Mouse (Mus musculus): ENCODE measurements around the gene Sf3a1.
"Not testable (repeated sequence)": the region's sequence is repeated elsewhere in the genome, so short reads cannot be mapped to it uniquely, and the experiment has no call there.

Sf3a1 gene

GRCm38 (mm10) chr11:4159808-4160708 lies at the start of gene Sf3a1, which contains the start of gene Ccdc157:
TSS of gene Sf3a1 (plus strand) at chr11:4160350.
TSS of gene Ccdc157 (minus strand) at chr11:4160293.
- peak; percentile 85 for DNase-seq (ENCODE audit: low spot score)

DNA sequence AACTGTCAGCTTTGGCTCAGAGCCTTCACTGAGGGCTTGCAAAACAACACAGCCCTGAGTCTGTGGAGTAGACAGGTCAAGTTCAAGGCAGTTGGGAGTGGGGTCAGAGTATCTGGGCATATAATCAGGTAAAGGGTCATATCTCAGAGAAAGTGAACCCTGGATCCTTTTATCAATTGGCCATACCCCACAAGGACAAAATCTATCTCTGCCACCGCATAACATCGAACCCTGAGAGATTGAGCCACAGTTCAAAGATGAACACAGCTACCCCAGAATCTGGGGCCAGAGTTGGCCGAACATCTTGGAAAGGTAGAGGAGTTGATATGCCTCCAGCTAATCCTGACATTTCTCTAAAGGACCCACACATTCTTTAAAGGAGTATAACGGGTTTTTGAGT lies 48.1 kb upstream of the Sf3a1 start:
- no peak for DNase-seq (ENCODE audit: low spot score)

- DNase-seq (ENCODE audit: low spot score) = no peak
Observed at GRCm38 (mm10) chr11:4112861-4113260, 47.3 kb upstream of the Sf3a1 start.

DNA sequence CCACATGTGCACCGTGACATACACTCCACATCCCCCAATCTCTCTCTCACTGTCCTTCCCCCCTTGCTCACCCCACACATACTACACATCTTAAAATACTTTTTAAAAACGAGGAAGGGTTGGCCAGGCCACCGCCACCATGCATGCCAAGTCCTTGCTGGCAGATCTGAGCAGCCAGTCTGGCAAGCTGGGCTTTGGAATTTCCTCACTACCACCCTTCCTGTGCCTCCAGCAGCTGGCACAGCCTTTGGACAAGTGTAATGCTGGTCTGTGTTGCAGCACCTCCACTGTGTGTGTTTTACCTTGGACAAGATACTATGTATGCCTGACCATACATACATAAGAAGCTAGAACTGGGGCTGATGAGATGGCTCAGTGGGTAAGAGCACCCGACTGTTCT lies 46.7 kb upstream of the Sf3a1 start:
- DNase-seq (ENCODE audit: low spot score) = no peak

GRCm38 (mm10) chr11:4113970-4114369 lies 46.2 kb upstream of the Sf3a1 start:
- DNase-seq (ENCODE audit: low spot score) = no peak

GRCm38 (mm10) chr11:4114541-4114940 lies 45.6 kb upstream of the Sf3a1 start:
- not testable (repeated sequence) for DNase-seq (ENCODE audit: low spot score)

DNA sequence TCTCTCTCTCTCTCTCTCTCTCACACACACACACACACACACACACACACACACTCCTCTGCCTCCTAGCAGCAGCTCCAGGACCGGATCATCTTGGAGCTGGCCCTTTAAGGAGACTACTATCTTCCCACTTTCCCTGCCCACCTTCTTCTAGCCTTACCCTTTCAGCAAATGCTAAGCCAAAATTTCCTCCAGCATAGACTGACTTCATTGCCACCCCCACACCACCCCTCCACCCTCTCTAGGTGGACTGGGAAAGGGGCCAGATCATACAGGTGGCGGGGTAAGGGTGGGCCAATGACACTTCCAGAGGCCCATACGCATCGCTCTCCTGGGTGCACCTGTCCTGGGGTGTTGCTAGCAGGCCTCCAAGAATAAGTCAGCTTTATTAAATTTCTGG lies 44.7 kb upstream of the Sf3a1 start:
- DNase-seq (ENCODE audit: low spot score) = no peak

DNA sequence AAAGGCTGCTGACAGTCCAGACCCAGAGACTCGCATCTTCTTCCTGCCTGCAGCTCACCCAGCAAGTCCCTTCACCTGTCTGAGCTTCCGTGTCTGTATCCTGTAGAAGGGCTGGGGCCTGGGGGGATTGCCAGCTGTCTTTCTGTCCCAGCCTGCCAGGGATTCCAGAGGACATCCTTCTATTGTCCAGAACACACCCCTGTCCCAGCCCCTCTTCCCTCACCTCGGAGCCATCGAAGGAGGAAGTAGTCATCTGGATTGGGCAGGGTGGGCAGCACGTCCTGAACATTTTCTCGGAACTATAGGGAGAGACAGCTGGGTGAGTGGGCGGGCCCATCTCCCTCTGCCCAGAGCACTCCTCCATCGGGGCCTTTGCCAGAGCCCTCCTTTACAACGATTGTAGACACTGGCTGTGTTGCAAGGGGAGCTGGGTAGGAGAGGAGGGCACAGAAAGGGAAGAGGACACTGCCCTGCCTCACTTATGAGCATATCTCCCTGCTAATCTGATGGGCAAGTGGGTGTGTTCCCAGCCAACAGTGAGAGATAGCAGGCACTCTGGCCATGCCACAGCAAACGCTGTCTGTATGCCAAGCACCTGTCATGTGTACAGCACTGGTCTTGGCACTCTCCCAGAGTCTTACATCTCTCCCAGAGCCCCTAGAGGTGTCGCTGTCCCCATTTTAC lies 43.5 kb upstream of the Sf3a1 start:
- DNase-seq (ENCODE audit: low spot score) = no peak

- no peak for DNase-seq (ENCODE audit: low spot score)
Observed at GRCm38 (mm10) chr11:4117372-4118071, 42.6 kb upstream of the Sf3a1 start.

- peak; percentile 53 for DNase-seq (ENCODE audit: low spot score)
Observed at GRCm38 (mm10) chr11:4118081-4118921, 41.8 kb upstream of the Sf3a1 start.

DNA sequence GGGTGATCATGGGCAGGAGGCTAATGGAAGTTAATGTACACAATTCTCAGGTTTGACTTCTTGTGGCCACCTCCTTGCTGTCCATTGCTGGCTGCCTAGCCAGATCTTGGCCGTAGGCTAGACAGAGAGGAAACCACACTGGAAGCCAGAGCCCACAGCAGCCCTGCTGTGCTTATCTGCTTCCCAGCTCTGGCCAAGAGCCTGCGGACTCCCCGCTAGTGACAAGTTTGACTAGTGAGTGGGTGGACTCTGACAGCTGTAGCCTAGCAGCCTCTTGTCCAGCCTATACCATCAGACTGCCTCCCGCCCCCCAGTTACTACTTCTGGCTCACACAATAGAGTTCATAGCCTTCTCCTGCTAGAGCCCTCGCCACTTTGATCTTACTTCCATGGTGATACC lies 40.5 kb upstream of the Sf3a1 start:
- DNase-seq (ENCODE audit: low spot score) = no peak

DNA sequence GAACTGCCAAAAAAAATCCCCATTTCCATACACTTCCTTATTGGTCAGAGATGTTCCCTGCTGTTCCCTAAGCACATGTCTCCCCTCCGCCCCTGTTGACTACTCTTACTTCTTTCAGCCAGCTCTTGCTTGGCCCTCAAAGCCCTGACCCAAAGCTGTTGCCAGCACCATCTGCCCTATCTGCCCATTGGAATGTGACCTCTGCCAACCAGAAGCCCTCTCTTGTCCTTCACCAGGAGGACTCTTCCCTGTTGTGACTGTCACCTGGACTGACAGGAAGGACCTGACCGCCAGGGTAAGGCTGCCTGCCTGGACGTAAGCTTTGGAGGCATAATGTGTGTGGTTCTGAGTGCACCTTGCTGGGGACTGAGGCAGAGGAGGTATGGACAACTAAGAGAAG lies 38.5 kb upstream of the Sf3a1 start:
- no peak for DNase-seq (ENCODE audit: low spot score)

- DNase-seq (ENCODE audit: low spot score) = no peak
Observed at GRCm38 (mm10) chr11:4122226-4122625, 37.9 kb upstream of the Sf3a1 start.

- no peak for DNase-seq (ENCODE audit: low spot score)
Observed at GRCm38 (mm10) chr11:4122742-4123579, 37.2 kb upstream of the Sf3a1 start, which contains the start of gene Sec14l2. TSS of gene Sec14l2 (minus strand) at chr11:4123415.

GRCm38 (mm10) chr11:4123922-4124321 lies 36.2 kb upstream of the Sf3a1 start:
- no peak for DNase-seq (ENCODE audit: low spot score)

DNA sequence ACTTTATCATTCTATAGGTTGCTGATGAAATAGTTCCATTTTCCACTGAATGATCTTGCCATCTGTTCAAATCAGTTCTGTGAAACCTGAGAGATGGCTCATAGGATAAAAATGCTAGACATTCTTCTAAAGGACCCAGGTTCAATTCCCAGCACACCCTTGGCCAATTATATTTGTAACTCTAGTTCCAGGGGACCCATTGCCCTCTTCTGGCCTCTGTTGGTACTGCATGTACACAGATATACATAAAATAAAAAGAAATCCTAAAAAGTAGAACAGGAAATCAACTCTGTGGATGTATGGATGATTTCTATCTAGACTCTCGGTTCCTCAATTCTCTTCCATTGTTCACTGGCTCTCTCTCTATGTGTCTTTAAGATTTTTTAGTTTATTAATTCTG lies 33.1 kb upstream of the Sf3a1 start:
- DNase-seq (ENCODE audit: low spot score) = no peak

DNA sequence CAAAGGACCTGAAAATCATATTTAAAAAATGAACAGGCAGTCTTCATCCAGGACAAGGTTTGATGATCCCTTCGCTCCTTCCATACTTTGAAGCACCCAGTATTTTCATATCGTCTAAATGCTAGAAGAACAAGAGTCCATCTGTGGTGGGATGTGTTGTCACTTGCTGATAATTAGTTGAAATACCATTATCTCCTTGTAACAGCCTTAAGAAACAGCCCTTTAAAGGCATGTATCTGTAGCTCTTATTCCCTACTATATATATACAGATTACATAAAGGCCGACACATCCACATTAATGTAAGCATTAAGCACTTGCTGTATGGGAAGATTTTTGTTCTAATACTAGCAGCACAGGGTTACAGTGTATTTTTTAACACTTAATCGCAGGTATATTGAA lies 31.7 kb upstream of the Sf3a1 start:
- not testable (repeated sequence) for DNase-seq (ENCODE audit: low spot score)

DNA sequence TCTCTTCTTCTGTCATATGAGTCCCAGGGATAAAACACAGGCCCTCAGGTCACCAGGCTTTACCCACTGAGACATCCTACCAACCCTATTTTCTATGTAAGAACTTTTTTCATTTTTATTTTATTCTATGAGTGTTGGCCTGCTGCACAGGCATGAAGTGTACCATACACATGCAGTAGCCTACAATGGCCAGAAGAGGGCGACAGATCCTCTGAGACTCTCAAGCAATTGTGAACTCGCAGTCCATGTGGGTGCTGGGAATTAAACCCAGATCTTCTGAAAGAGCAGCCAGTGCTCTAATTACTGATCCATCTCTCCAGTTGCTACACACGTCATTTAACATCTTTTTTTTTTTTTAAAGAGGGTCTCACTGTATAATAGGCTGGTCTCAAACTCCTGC lies 26.7 kb upstream of the Sf3a1 start:
- no peak for DNase-seq (ENCODE audit: low spot score)

GRCm38 (mm10) chr11:4134400-4134799 lies 25.8 kb upstream of the Sf3a1 start:
- no peak for DNase-seq (ENCODE audit: low spot score)
